In genomic region chr2:121288901-121289729, GRCm38 (mm10) we compare ENCODE assay signal across 8 mouse cellular contexts. TPM values are rescaled to one million over a fixed set of nuclear protein-coding genes. Genes with fewer than 3 reads are reported as not detected.
DNase-seq lines count a peak whose midpoint lies in the region; ATAC-seq and TF ChIP-seq lines count a peak whose summit lies in the region.

Gene Map1a (plus strand): TSS chr2:121289600.

- peak within 1 kb of the TSS; percentile 67 for H3K4me3 ChIP-seq in heart, embryonic 11.5 days (ENCODE audit: low read depth, low read length)
- H3K4me3 ChIP-seq in kidney, embryonic 16.5 days (ENCODE audit: low read length) = peak within 1 kb of the TSS; percentile 63
- H3K4me3 ChIP-seq in liver, adult 2 months (ENCODE audit: insufficient read depth, low read depth, low read length) = peak within 1 kb of the TSS; percentile 49
- peak within 1 kb of the TSS; percentile 27 for H3K4me3 ChIP-seq in myocyte

- peak within 1 kb of the TSS; percentile 66 for H3K9ac ChIP-seq in heart, embryonic 11.5 days (ENCODE audit: low read depth, low read length)
- peak within 1 kb of the TSS; percentile 58 for H3K9ac ChIP-seq in kidney, embryonic 16.5 days (replicated peaks; ENCODE audit: low read length)
- H3K9ac ChIP-seq in liver, adult 2 months (ENCODE audit: low read depth, low read length) = no peak within 1 kb of the TSS

- no peaks in the 10 kb centered on the region for H3K79me2 ChIP-seq in liver, adult 2 months (ENCODE audit: control insufficient read depth, insufficient read depth, low read length)
- no peaks in the 10 kb centered on the region for H3K79me2 ChIP-seq in myocyte (ENCODE audit: control insufficient read depth, insufficient read depth)

- H3K9me3 ChIP-seq in heart, embryonic 11.5 days (replicated peaks; ENCODE audit: control insufficient read depth, low read length) = no peaks in the 10 kb centered on the region
- H3K9me3 ChIP-seq in kidney, embryonic 16.5 days (ENCODE audit: low read length) = no peaks in the 10 kb centered on the region

- H3K27me3 ChIP-seq in heart, embryonic 11.5 days (ENCODE audit: control insufficient read depth, insufficient read depth, low read length) = peaks cover 19% of the 10 kb centered on the region
- H3K27me3 ChIP-seq in kidney, embryonic 16.5 days (ENCODE audit: insufficient read depth, low read length) = peaks cover 18% of the 10 kb centered on the region
- peaks cover 12% of the 10 kb centered on the region; the same call in 1 of the 2 replicates for H3K27me3 ChIP-seq in liver, adult 2 months (ENCODE audit: control insufficient read depth, insufficient read depth, low read length)
- no peaks in the 10 kb centered on the region for H3K27me3 ChIP-seq in myocyte (ENCODE audit: control insufficient read depth, insufficient read depth, insufficient read length)
- no peaks in the 10 kb centered on the region for H3K27me3 ChIP-seq in splenic B cell, adult 2 months (ENCODE audit: control insufficient read depth, insufficient read depth, low read length, poor library complexity, severe bottlenecking)

- TF ChIP-seq POLR2A in liver, adult 2 months (IDR thresholded peaks at IDR 0.05; ENCODE audit: extremely low read depth, insufficient read depth, low read length) = no peak
- TF ChIP-seq POLR2A in myocyte (IDR thresholded peaks at IDR 0.05; ENCODE audit: insufficient read length, low read depth) = peak; percentile 34

- peaks cover 15% of the 10 kb centered on the region for H3K4me1 ChIP-seq in heart, embryonic 11.5 days (ENCODE audit: control insufficient read depth, insufficient read depth, low read length)
- H3K4me1 ChIP-seq in kidney, embryonic 16.5 days (ENCODE audit: insufficient read depth, low read length) = peaks cover 11% of the 10 kb centered on the region
- H3K4me1 ChIP-seq in liver, adult 2 months (ENCODE audit: control insufficient read depth, insufficient read depth, low read length) = peaks cover 4% of the 10 kb centered on the region

- peak; percentile 95 for ATAC-seq in erythroblast, adult 5-6 weeks (replicated peaks; ENCODE audit: low FRiP score, poor library complexity, severe bottlenecking)
- peak; percentile 96 for ATAC-seq in heart, embryonic 11.5 days (replicated peaks; ENCODE audit: insufficient number of reproducible peaks, low FRiP score, low TSS enrichment)
- ATAC-seq in kidney, embryonic 16.5 days (ENCODE audit: low FRiP score, low TSS enrichment) = peak; percentile 97

- no peak within 1 kb of the TSS for H3ac ChIP-seq in myocyte (ENCODE audit: control insufficient read depth, insufficient read length)

- no peaks in the 10 kb centered on the region for H3K36me3 ChIP-seq in heart, embryonic 11.5 days (ENCODE audit: control insufficient read depth, insufficient read depth, low read length)
- H3K36me3 ChIP-seq in kidney, embryonic 16.5 days (ENCODE audit: insufficient read depth, low read length) = no peaks in the 10 kb centered on the region
- no peaks in the 10 kb centered on the region for H3K36me3 ChIP-seq in liver, adult 2 months (ENCODE audit: control insufficient read depth, insufficient read depth, low read length)
- no peaks in the 10 kb centered on the region for H3K36me3 ChIP-seq in myocyte (ENCODE audit: control insufficient read depth, insufficient read depth)
- no peaks in the 10 kb centered on the region for H3K36me3 ChIP-seq in splenic B cell, adult 2 months (ENCODE audit: control insufficient read depth, insufficient read depth, low read length, poor library complexity, severe bottlenecking)

- peak; percentile 91 to 92 for DNase-seq in B cell, adult 2 months
- peak; percentile 99 for DNase-seq in brain, adult 2 months (ENCODE audit: low read depth, low spot score)
- DNase-seq in liver, adult 2 months (ENCODE audit: extremely low read depth, low read depth, low spot score) = peak; percentile 46
- DNase-seq in splenic B cell, adult 2 months (ENCODE audit: low read depth, low spot score) = peak; percentile 92

- peak within 1 kb of the TSS; percentile 96 for H3K4me2 ChIP-seq in heart, embryonic 11.5 days
- H3K4me2 ChIP-seq in kidney, embryonic 16.5 days (replicated peaks; ENCODE audit: low read depth, low read length) = peak within 1 kb of the TSS; percentile 96
- peak within 1 kb of the TSS; percentile 83 for H3K4me2 ChIP-seq in myocyte (ENCODE audit: low read depth)

- 2% methylated on average over 48 of the region's 48 CpGs for WGBS in heart, embryonic 11.5 days (ENCODE audit: insufficient replicate concordance)
- under 1% methylated on average over 48 of the region's 48 CpGs for WGBS in kidney, embryonic 16.5 days
- 4% methylated on average over 48 of the region's 48 CpGs for WGBS in liver, adult 2 months

- TF ChIP-seq CTCF in liver, adult 2 months (IDR thresholded peaks at IDR 0.05; ENCODE audit: low read depth, low read length) = no peak

- H3K27ac ChIP-seq in heart, embryonic 11.5 days (ENCODE audit: low read depth, low read length) = no peak within 1 kb of the TSS
- no peak within 1 kb of the TSS for H3K27ac ChIP-seq in kidney, embryonic 16.5 days (ENCODE audit: low read length)
- no peak within 1 kb of the TSS for H3K27ac ChIP-seq in liver, adult 2 months (replicated peaks; ENCODE audit: insufficient read depth, low read depth, low read length)

TF ChIP-seq in myocyte, 11 proteins besides CTCF, POLR2A, EP300 and RAD21:
- no peak for TF ChIP-seq TCF3 (IDR thresholded peaks at IDR 0.05; ENCODE audit: insufficient read length, low read depth)
- no peak for TF ChIP-seq MYOG (IDR thresholded peaks at IDR 0.05; ENCODE audit: control insufficient read depth in 1 of 3, insufficient read depth in 1 of 3, insufficient read length in 2 of 3, low read depth in 2 of 3)
- no peak for TF ChIP-seq MYOD1 (IDR thresholded peaks at IDR 0.05; ENCODE audit: control insufficient read depth in 1 of 3, insufficient read length in 2 of 3, low read depth in 2 of 3)
- no peak for TF ChIP-seq TCF12 (IDR thresholded peaks at IDR 0.05; ENCODE audit: insufficient read depth, poor library complexity, severe bottlenecking)
- no peak for TF ChIP-seq REST (IDR thresholded peaks at IDR 0.05; ENCODE audit: insufficient read depth, insufficient read length)
- no peak for TF ChIP-seq POLR2AphosphoS2 (IDR thresholded peaks at IDR 0.05; ENCODE audit: insufficient read length, low read depth)
- TF ChIP-seq CEBPB (IDR thresholded peaks at IDR 0.05; ENCODE audit: insufficient read depth, poor library complexity, severe bottlenecking) = no peak
- TF ChIP-seq E2F4 (IDR thresholded peaks at IDR 0.05; ENCODE audit: insufficient read depth) = peak; percentile 78

RNA-seq across cellular contexts. Expression of gene Map1a, which starts in this region (rescaled TPM):
- not detected in 2 replicates for total RNA-seq in erythroblast, adult 5-6 weeks (2015; ENCODE audit: low replicate concordance)
- 0.14 TPM in 1 of 2 replicates, not detected in the other for total RNA-seq in erythroblast, adult 5-6 weeks (2017; ENCODE audit: low replicate concordance)
- 4.0 and 6.6 TPM in 2 replicates for polyA plus RNA-seq in heart, embryonic 11.5 days (2014; fragmentation: Nextera tagmentation; extraction: Ambion mirVana)
- polyA plus RNA-seq in kidney, embryonic 16.5 days (2015; fragmentation: Nextera tagmentation; extraction: Ambion mirVana) = 2.5 and 3.2 TPM in 2 replicates
- under 0.01 and 0.13 TPM in 2 replicates for total RNA-seq in liver, adult 2 months (2014; rRNA removed)
- polyA plus RNA-seq in liver, adult 2 months (2012; rRNA removed) = 0.22 and 0.44 TPM in 2 replicates
- polyA plus RNA-seq in myocyte (2012; fragmentation: generic; extraction: Trizol) = 40.7 TPM

Comparison
In these comparisons a context has a peak if more than half of its experiments do, and no peak if none do; other contexts are left out.
1. Peak in ATAC-seq in erythroblast, adult 5-6 weeks; RNA of the gene not detected or under 1 TPM.
2. Peak in DNase-seq and H3K4me3 ChIP-seq in liver, adult 2 months; RNA of the gene not detected or under 1 TPM.
3. DNase-seq: peak in every context shown above with its lines; median percentile 99 in brain, adult 2 months; 92 in splenic B cell, adult 2 months; 92 in B cell, adult 2 months; 46 in liver, adult 2 months.